Mouse (Mus musculus) E14TG2a.4 (cell line): ENCODE measurements around the gene Alpk1.

ENCODE experiments used
- CTCF ChIP-seq: conservative IDR thresholded peaks from 2 replicates; pipeline ENCODE4 v1.5.1; 2014; ENCODE audit warnings: low read length
- POU5F1 ChIP-seq: IDR thresholded peaks from 2 replicates; pipeline ENCODE4 v1.6.1; 2014; ENCODE audit warnings: low read length, borderline replicate concordance

- no peak for TF ChIP-seq CTCF
- no peak for TF ChIP-seq POU5F1
Measured at GRCm38 (mm10) chr3:127820400-127820799, 40.1 kb upstream of the Alpk1 start.
